Mouse (Mus musculus) stomach, embryonic 14.5 days (tissue): ENCODE data around the gene Dnaja2. TPM values are rescaled to one million over a fixed set of nuclear protein-coding genes. Genes with fewer than 3 reads are reported as not detected.

Source experiments
- ATAC-seq: fragments of 200-750 bp; cut with Nextera tagmentation; 2 replicates; pipeline ENCODE4 v1.8.0; 2017; ENCODE audit warnings: low read depth, moderate TSS enrichment; ENCODE audit not compliant: insufficient number of reproducible peaks, insufficient read depth, low FRiP score
- H3K27ac ChIP-seq: fragments of 300-500 bp; sonication (generic); 2 replicates; pipeline ENCODE4 v1.5.1; 2014; ENCODE audit warnings: mild to moderate bottlenecking, low read length, moderate library complexity, mixed read lengths
- H3K27me3 ChIP-seq: fragments of 300-500 bp; sonication (generic); 2 replicates; pipeline ENCODE4 v1.6.1; 2014; ENCODE audit warnings: low read length, control low read depth, mixed read lengths; ENCODE audit not compliant: control insufficient read depth, insufficient read depth
- H3K36me3 ChIP-seq: fragments of 300-500 bp; sonication (generic); 2 replicates; pipeline ENCODE4 v1.6.1; 2014; ENCODE audit warnings: mild to moderate bottlenecking, control low read depth, low read length, moderate library complexity, mixed read lengths; ENCODE audit not compliant: control insufficient read depth, insufficient read depth
- H3K4me1 ChIP-seq: fragments of 300-500 bp; sonication (generic); 2 replicates; pipeline ENCODE4 v1.6.1; 2014; ENCODE audit warnings: low read length, control low read depth, mixed read lengths; ENCODE audit not compliant: control insufficient read depth, insufficient read depth
- H3K4me2 ChIP-seq: fragments of 300-500 bp; sonication (generic); replicated peaks from 2 replicates; pipeline ENCODE4 v1.6.1; 2014; ENCODE audit warnings: low read depth, low read length, control low read depth
- H3K4me3 ChIP-seq: fragments of 300-500 bp; sonication (generic); 2 replicates; pipeline ENCODE4 v1.5.1; 2014; ENCODE audit warnings: low read depth, low read length, control low read depth
- H3K9ac ChIP-seq: fragments of 300-500 bp; sonication (generic); replicated peaks from 2 replicates; pipeline ENCODE4 v1.6.1; 2014; ENCODE audit warnings: low read depth, mild to moderate bottlenecking, control low read depth, low read length, moderate library complexity, mixed read lengths
- H3K9me3 ChIP-seq: fragments of 300-500 bp; sonication (generic); 2 replicates; pipeline ENCODE4 v1.6.1; 2016; ENCODE audit warnings: low read depth, low read length, control low read depth; ENCODE audit not compliant: control insufficient read depth
- WGBS: fragments of 180-500 bp; shearing (Covaris S2); extraction: QIAGEN DNeasy Blood & Tissue Kit; methylation state at CpG from one replicate; pipeline ENCODE4 v1.1.7; 2014; 5-methylcytosine and 5-hydroxymethylcytosine counted together
- polyA plus RNA-seq: library from polyadenylated mRNA; unstranded; fragments of >200 nt; fragmentation: Nextera tagmentation; extraction: Ambion mirVana; gene quantifications from 2 replicates; pipeline ENCODE4 v1.2.1, GENCODE M21; 2014

The Dnaja2 gene
- polyA plus RNA-seq, 1 experiment from 2014 or later, result 151 TPM

GRCm38 (mm10) chr8:85503065-85503464 lies 52.1 kb downstream of the Dnaja2 start:
- no peaks in the 10 kb centered on the region for H3K9me3 ChIP-seq
- H3K4me3 ChIP-seq, result no peak overlapping the region
- no peak overlapping the region for H3K9ac ChIP-seq
- 71% methylated on average over 3 of the region's 3 CpGs for WGBS
- ATAC-seq, result no peak
- peaks cover 3% of the 10 kb centered on the region; the same call in 1 of the 2 replicates for H3K36me3 ChIP-seq
- no peaks in the 10 kb centered on the region for H3K27me3 ChIP-seq
- 0 out of 2 replicates have a peak, but pooled peaks cover 7% of the 10 kb centered on the region for H3K4me1 ChIP-seq
- H3K27ac ChIP-seq, result no peak overlapping the region
- no peak overlapping the region for H3K4me2 ChIP-seq

- ATAC-seq, result no peak
- Histone ChIP-seq H3K4me2 (no peak overlapping the region), H3K27ac (no peak overlapping the region), H3K9me3 (no peaks in the 10 kb centered on the region), H3K4me3 (no peak overlapping the region), H3K27me3 (no peaks in the 10 kb centered on the region), H3K4me1 (0 out of 2 replicates have a peak, but pooled peaks cover 7% of the 10 kb centered on the region), H3K9ac (no peak overlapping the region), H3K36me3 (no peaks in the 10 kb centered on the region; the same call in 1 of the 2 replicates)
- 92% methylated on average over 2 of the region's 2 CpGs for WGBS
These were observed 52.8 kb downstream of the Dnaja2 start for GRCm38 (mm10) chr8:85502381-85502780.

- Histone ChIP-seq H3K4me1 (0 out of 2 replicates have a peak, but pooled peaks cover 7% of the 10 kb centered on the region), H3K9me3 (no peaks in the 10 kb centered on the region), H3K36me3 (no peaks in the 10 kb centered on the region; the same call in 1 of the 2 replicates), H3K27me3 (no peaks in the 10 kb centered on the region), H3K27ac (no peak overlapping the region), H3K4me3 (no peak overlapping the region), H3K9ac (no peak overlapping the region), H3K4me2 (no peak overlapping the region)
- ATAC-seq, result no peak
- WGBS, result 79% methylated on average over 11 of the region's 11 CpGs
These were observed 54.0 kb downstream of the Dnaja2 start for GRCm38 (mm10) chr8:85500955-85501685.

GRCm38 (mm10) chr8:85500460-85500859 lies 54.7 kb downstream of the Dnaja2 start:
- ATAC-seq, result no peak
- Histone ChIP-seq H3K27me3 (no peaks in the 10 kb centered on the region), H3K36me3 (no peaks in the 10 kb centered on the region; the same call in 1 of the 2 replicates), H3K4me1 (0 out of 2 replicates have a peak, but pooled peaks cover 7% of the 10 kb centered on the region), H3K9me3 (no peaks in the 10 kb centered on the region), H3K9ac (no peak overlapping the region), H3K4me2 (no peak overlapping the region), H3K4me3 (no peak overlapping the region), H3K27ac (no peak overlapping the region)
- WGBS, result 82% methylated on average over 10 of the region's 10 CpGs

GRCm38 (mm10) chr8:85498577-85498976 lies 56.6 kb downstream of the Dnaja2 start:
- Histone ChIP-seq H3K9me3 (no peaks in the 10 kb centered on the region), H3K36me3 (no peaks in the 10 kb centered on the region; the same call in 1 of the 2 replicates), H3K9ac (no peak overlapping the region), H3K4me2 (no peak overlapping the region), H3K27ac (peak overlapping the region; percentile 10; the same call in 1 of the 2 replicates), H3K27me3 (no peaks in the 10 kb centered on the region), H3K4me3 (no peak overlapping the region), H3K4me1 (peaks cover 11% of the 10 kb centered on the region; the same call in 1 of the 2 replicates)
- 39% methylated on average over 2 of the region's 2 CpGs for WGBS
- ATAC-seq, result no peak

- H3K27me3 ChIP-seq, result no peaks in the 10 kb centered on the region
- no peak overlapping the region for H3K4me2 ChIP-seq
- ATAC-seq, result no peak
- H3K4me3 ChIP-seq, result no peak overlapping the region
- H3K36me3 ChIP-seq, result no peaks in the 10 kb centered on the region
- no peak overlapping the region for H3K27ac ChIP-seq
- peaks cover 17% of the 10 kb centered on the region; the same call in 1 of the 2 replicates for H3K4me1 ChIP-seq
- H3K9ac ChIP-seq, result no peak overlapping the region
- 86% methylated on average over 4 of the region's 4 CpGs for WGBS
- no peaks in the 10 kb centered on the region for H3K9me3 ChIP-seq
These were observed 58.4 kb downstream of the Dnaja2 start for GRCm38 (mm10) chr8:85496778-85497177.

- 70% methylated on average over 5 of the region's 5 CpGs for WGBS
- ATAC-seq, result no peak; the same call in 1 of the 2 replicates
These were observed 59.0 kb downstream of the Dnaja2 start for GRCm38 (mm10) chr8:85496125-85496524.

GRCm38 (mm10) chr8:85492940-85493931 lies 61.9 kb downstream of the Dnaja2 start:
- peaks cover 10% of the 10 kb centered on the region; the same call in 1 of the 2 replicates for H3K4me1 ChIP-seq
- H3K9me3 ChIP-seq, result no peaks in the 10 kb centered on the region
- H3K27me3 ChIP-seq, result no peaks in the 10 kb centered on the region
- peak overlapping the region; percentile 86 for H3K4me3 ChIP-seq
- H3K36me3 ChIP-seq, result no peaks in the 10 kb centered on the region
- WGBS, result 6% methylated on average over 49 of the region's 49 CpGs
- H3K9ac ChIP-seq, result peak overlapping the region; percentile 71
- ATAC-seq, result 0 out of 2 replicates have a peak, but pooled peaks have one; percentile 15
- no peak overlapping the region for H3K27ac ChIP-seq
- peak overlapping the region; percentile 93 for H3K4me2 ChIP-seq

More at GRCm38 (mm10) chr8:85496125-85496524, 59.0 kb downstream of the Dnaja2 start:
- no peak overlapping the region for H3K4me3 ChIP-seq
- no peak overlapping the region for H3K27ac ChIP-seq
- no peaks in the 10 kb centered on the region for H3K27me3 ChIP-seq
- no peak overlapping the region for H3K4me2 ChIP-seq
- no peaks in the 10 kb centered on the region for H3K9me3 ChIP-seq
- H3K9ac ChIP-seq, result no peak overlapping the region
- H3K36me3 ChIP-seq, result no peaks in the 10 kb centered on the region
- H3K4me1 ChIP-seq, result peaks cover 14% of the 10 kb centered on the region; the same call in 1 of the 2 replicates
